Mouse (Mus musculus) monocyte, adult 5-6 weeks (primary cell): ENCODE measurements around the gene Rab5if. TPM values are rescaled to one million over a fixed set of nuclear protein-coding genes. Genes with fewer than 3 reads are reported as not detected.
"Not testable (repeated sequence)": the region's sequence is repeated elsewhere in the genome, so short reads cannot be mapped to it uniquely, and the experiment has no call there.

ENCODE experiments used
- ATAC-seq: fragments of 153-309, 156-312 bp; replicated peaks from 2 replicates; pipeline ENCODE4 v1.8.0; 2017; ENCODE audit warnings: mild to moderate bottlenecking; ENCODE audit not compliant: low TSS enrichment, insufficient number of reproducible peaks, severe bottlenecking, poor library complexity, low FRiP score
- total RNA-seq: library from RNA; stranded (forward); fragments of 200-1000, 200-491, 200-594 nt; gene quantifications from 3 replicates; pipeline ENCODE4 v1.2.3, GENCODE M21; 2017

Gene Rab5if
- total RNA-seq, 1 experiment from 2014 or later, result 134 TPM

DNA sequence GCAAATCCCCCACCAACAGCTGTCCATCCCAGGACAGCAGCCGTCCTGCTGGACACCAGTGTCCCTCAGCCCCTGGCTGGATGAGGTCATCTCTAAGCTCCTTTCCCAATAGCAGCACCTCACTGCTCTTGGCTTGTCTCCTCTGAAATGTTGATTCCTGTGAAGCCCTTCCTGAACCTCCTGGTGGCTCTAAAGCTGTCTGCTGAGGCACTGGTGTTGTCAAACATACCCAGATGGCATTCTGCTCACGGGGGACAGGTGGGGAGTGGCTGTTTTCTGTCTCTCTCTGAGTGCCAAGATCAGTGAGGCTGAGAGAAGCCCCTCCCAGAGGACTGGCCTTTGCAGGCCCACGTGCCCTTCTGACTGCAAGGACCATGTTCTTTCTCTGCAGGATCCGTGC lies 43.0 kb downstream of the Rab5if start:
- ATAC-seq, result not testable (repeated sequence)

DNA sequence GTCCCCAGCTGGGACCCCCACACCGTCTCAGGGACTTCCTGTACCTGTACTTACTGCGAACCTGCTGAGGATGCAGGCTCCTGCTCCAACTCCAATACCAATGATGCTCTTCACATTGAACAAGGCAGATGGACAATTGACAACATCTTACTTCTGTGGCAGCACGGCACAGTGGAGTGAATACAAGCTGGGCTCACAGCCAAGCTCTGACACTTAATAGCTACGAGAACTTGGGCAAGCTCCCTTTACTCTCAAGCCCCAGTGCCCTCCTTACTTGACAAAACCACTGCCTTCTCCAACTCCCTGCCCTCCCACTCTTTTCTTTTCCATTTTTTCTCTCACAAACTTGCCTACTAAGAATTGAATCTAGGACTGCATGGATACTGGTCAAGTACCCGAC lies 50.3 kb downstream of the Rab5if start:
- ATAC-seq, result no peak

DNA sequence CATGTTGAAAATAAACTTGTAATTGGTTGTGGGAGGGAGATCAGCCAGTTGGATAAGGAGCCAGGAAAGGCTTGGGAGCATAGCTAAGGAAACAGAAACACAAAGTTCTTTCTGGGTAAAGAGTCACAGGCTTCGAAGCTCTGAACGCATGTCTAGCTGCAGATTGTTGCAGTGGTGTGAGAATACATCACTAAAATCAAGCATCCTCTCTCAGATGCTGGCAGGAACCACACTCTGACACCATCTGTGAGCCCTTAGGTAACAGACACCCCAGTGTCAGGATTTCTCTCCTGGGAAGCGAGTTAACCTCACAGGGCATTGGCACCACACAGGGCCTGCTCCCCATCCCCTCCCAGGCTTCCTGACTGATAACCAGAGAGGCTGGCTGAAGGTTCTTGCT lies 52.6 kb downstream of the Rab5if start:
- ATAC-seq, result no peak

DNA sequence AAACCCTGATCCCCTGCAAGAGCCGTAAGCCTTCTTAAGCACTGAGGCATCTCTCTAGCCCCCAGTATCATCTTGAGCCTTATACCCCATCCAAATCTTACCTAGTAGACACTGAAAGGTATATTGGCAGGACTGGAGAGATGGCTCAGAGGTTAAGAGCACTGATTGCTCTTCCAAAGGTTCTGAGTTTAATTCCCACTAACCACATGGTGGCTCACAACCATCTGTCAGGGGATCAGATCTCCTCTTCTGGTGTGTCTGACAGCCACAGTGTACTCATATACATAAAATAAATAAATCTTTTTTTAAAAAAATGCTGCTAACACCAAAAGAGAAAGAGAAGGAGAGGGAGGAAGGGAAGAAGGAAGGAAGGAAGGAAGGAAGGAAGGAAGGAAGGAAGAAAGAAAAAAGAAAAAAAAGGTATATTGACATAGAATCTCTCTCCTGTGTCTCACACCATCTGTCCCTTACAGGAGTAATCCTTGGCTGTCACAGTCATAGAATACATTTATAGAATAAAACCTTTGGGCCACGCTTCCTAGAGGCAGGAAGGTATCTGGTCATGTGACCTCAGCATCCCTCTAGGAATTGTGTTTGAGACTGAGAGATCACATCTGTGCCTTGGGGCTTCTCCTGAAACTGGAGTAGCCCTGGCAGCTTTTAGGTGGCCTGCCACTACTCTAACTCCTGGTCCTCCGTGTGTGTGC lies 53.6 kb downstream of the Rab5if start:
- ATAC-seq, result no peak

DNA sequence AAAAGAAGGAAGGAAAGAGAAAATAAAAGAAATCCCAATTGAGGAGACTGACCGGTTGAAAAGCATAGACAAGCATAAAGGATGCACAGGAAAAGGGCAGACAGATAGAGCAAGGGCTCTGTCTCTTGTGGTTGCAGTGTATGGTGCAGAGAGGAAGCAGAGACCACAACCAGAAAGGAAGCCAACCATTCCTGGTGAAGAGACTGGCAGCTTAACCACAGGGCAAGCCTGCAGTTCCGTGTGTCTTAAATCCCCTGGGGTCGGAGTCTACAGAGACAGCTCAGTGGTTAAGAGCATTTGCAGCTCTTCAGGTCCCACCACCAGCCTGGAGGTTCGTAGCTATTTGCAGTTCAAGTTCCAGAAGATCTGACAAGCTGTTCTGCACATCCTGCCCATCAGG lies 55.6 kb downstream of the Rab5if start:
- ATAC-seq, result peak; percentile 27; the same call in 1 of the 2 replicates

DNA sequence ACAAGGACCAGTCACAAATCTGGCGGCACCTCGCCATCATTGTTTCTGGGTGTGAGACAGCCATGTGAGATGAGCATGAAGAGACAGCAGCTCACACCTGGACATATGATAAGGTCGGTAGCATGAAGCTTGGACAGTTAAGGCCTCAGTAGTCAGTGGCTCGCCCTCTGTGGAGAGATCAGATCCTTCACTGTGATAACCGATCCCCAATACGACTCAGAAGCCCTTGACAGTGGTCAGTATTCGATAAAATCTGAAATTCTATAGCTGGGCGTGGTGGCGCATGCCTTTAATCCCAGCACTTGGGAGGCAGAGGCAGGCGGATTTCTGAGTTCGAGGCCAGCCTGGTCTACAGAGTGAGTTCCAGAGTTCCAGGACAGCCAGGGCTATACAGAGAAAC lies 56.3 kb downstream of the Rab5if start:
- ATAC-seq, result not testable (repeated sequence)

DNA sequence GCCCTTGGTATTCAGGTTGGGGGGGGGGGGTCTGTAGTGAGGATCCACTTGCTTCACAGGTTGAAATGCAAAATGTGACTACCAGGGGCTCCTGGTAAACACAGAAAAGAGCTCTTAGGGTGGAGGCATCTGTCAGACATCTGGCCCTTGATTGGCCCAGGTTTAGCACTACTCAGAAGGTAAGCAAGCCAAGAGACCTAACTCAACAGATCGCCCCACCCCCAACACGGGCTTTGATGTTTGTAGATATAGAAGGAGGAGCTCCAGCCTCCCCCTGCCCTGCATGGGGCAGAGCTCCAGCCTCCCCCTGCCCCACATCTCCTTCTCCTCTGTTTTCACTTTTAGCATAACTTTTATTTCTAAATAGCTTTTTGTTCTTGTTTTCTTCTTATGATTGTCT lies 56.9 kb downstream of the Rab5if start:
- ATAC-seq, result no peak

DNA sequence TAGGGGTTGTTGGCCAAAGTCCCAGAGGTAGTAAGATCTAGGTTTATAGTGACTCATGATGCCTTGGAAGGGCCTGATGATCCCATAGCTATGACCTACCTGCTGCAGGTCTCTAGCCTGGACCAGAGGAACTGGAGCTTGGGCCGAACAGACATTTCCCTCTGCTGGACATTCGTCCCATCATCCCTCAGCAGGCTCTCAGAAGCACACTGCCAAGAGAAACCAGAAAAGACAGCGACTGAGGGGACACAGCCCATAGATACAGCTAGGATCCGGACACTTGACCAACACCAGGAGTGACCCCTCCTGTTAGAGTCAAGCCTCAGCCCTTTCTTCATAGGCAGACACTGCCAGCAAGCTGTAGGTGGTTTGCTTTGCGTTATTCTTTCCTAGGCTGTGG lies 60.1 kb downstream of the Rab5if start:
- no peak for ATAC-seq

Other genes with a start within 250 kb of the Rab5if start
- gene Dlgap4, start 249.4 kb upstream of the Rab5if start, total RNA-seq, result 28.3 to 50.2 TPM (median 29.2 TPM) in 3 replicates
- gene Myl9, start 87.7 kb upstream of the Rab5if start, total RNA-seq, result 5.0 to 95.3 TPM (median 6.6 TPM) in 3 replicates
- gene Tgif2, start 23.1 kb upstream of the Rab5if start, total RNA-seq, result 3.2 to 5.9 TPM (median 3.5 TPM) in 3 replicates
- 0.38 to 5.2 TPM (median 2.5 TPM) in 3 replicates for gene 4930518I15Rik, start 5.2 kb upstream of the Rab5if start, total RNA-seq
- gene Sla2, start 24.1 kb downstream of the Rab5if start, total RNA-seq, result 13.8 to 38.9 TPM (median 15.8 TPM) in 3 replicates
- gene Ndrg3, start 128.9 kb downstream of the Rab5if start, total RNA-seq, result 33.9 to 42.9 TPM (median 39.3 TPM) in 3 replicates
- gene Dsn1, start 144.0 kb downstream of the Rab5if start, total RNA-seq, result 13.4 to 31.9 TPM (median 17.8 TPM) in 3 replicates
- gene Soga1, start 216.1 kb downstream of the Rab5if start, total RNA-seq, result 0.76 to 1.5 TPM (median 0.78 TPM) in 3 replicates
- gene Tldc2, start 223.9 kb downstream of the Rab5if start, total RNA-seq, result not detected in 3 replicates